Mouse (Mus musculus): ENCODE data around the gene Ces5a. TPM values are rescaled to one million over a fixed set of nuclear protein-coding genes. Genes with fewer than 3 reads are reported as not detected.

Ces5a gene
- 6.7 TPM for polyA plus RNA-seq (2014; fragmentation: Illumina TruSeq; extraction: RNeasy Lipid Tissue Mini Kit (QIAGEN cat#74804); ENCODE audit: low read depth, low replicate concordance)

GRCm38 (mm10) chr8:93535730-93536129 lies at the start of gene Ces5a:
Gene Ces5a, minus strand, starts transcription at chr8:93535830.

Other genes starting within 250 kb of the Ces5a start
- 0.21 TPM for gene Ces1g, start 198.5 kb downstream of the Ces5a start, polyA plus RNA-seq (2014; fragmentation: Illumina TruSeq; extraction: RNeasy Lipid Tissue Mini Kit (QIAGEN cat#74804); ENCODE audit: low read depth, low replicate concordance)
- 1.5 TPM for gene Ces1h, start 156.1 kb downstream of the Ces5a start, polyA plus RNA-seq (2014; fragmentation: Illumina TruSeq; extraction: RNeasy Lipid Tissue Mini Kit (QIAGEN cat#74804); ENCODE audit: low read depth, low replicate concordance)

Data from testis, adult 10 weeks (tissue).